Mouse (Mus musculus) small intestine, adult 2 months (tissue): ENCODE measurements at regions not wholly inside any gene's neighbourhood (a gene's known extent, or its start where the extent isn't known, plus 50 kb on each side); places are given as distances from the start of the nearest gene placed in this dataset.

Experiments used
- H3K27ac ChIP-seq: fragments of 200-500 bp; 2 replicates; pipeline ENCODE4 v1.5.1; 2012; ENCODE audit warnings: low read depth, low read length, control low read depth, inconsistent platforms; ENCODE audit not compliant: insufficient read depth
- H3K27me3 ChIP-seq: fragments of 200-500 bp; 2 replicates; pipeline ENCODE4 v1.6.1; 2012; ENCODE audit warnings: mild to moderate bottlenecking, moderate library complexity, low read length, inconsistent platforms; ENCODE audit not compliant: control insufficient read depth, insufficient read depth
- H3K36me3 ChIP-seq: fragments of 200-500 bp; 2 replicates; pipeline ENCODE4 v1.6.1; 2012; ENCODE audit warnings: mild to moderate bottlenecking, low read length, control low read depth, inconsistent platforms; ENCODE audit not compliant: control insufficient read depth, insufficient read depth
- H3K4me1 ChIP-seq: fragments of 200-500 bp; 2 replicates; pipeline ENCODE4 v1.6.1; 2012; ENCODE audit warnings: low read length, inconsistent platforms, mixed read lengths; ENCODE audit not compliant: control insufficient read depth, insufficient read depth, insufficient read length
- H3K4me3 ChIP-seq: fragments of 200-500 bp; 2 replicates; pipeline ENCODE4 v1.5.1; 2012; ENCODE audit warnings: low read depth, mild to moderate bottlenecking, control low read depth, inconsistent platforms, low read length, moderate library complexity
- CTCF ChIP-seq: fragments of 200-500 bp; IDR thresholded peaks from 2 replicates; pipeline ENCODE4 v1.5.1; 2012; ENCODE audit warnings: low read depth, mild to moderate bottlenecking, control low read depth, inconsistent platforms, low read length, moderate library complexity, mixed read lengths; ENCODE audit not compliant: insufficient replicate concordance, insufficient read length; ENCODE audit errors: extremely low read depth
- POLR2A ChIP-seq: fragments of 200-500 bp; IDR thresholded peaks from 2 replicates; pipeline ENCODE4 v1.6.1; 2012; ENCODE audit warnings: low read depth, mild to moderate bottlenecking, control low read depth, inconsistent platforms, low read length, moderate library complexity
- WGBS: fragments of 180-500 bp; shearing (Covaris S2); methylation state at CpG from one replicate; pipeline ENCODE4 v1.1.7; 2018; 5-methylcytosine and 5-hydroxymethylcytosine counted together

- TF ChIP-seq POLR2A (no peak), CTCF (no peak)
- Histone ChIP-seq H3K27me3 (no peaks in the 10 kb centered on the region), H3K4me3 (no peak overlapping the region), H3K36me3 (no peaks in the 10 kb centered on the region), H3K27ac (no peak overlapping the region), H3K4me1 (no peaks in the 10 kb centered on the region)
- 51% methylated on average over 5 of the region's 5 CpGs for WGBS
Measured at GRCm38 (mm10) chr8:104051540-104051882, 49.9 kb upstream of the Cdh5 start.
